Mouse (Mus musculus) brain, embryonic 14.5 days (tissue): ENCODE measurements around the gene Pof1b.

Experiments used
- CTCF ChIP-seq: fragments of 200-500 bp; IDR thresholded peaks from 2 replicates; pipeline ENCODE4 v1.5.1; 2012; ENCODE audit warnings: inconsistent platforms, mild to moderate bottlenecking, moderate library complexity, borderline replicate concordance; ENCODE audit not compliant: insufficient read depth, insufficient read length; ENCODE audit errors: extremely low read depth
- POLR2A ChIP-seq: fragments of 200-500 bp; IDR thresholded peaks from 2 replicates; pipeline ENCODE4 v1.6.1; 2012; ENCODE audit warnings: mild to moderate bottlenecking, inconsistent platforms, borderline replicate concordance; ENCODE audit not compliant: poor library complexity, insufficient read depth, insufficient read length, severe bottlenecking; ENCODE audit errors: extremely low read depth

- TF ChIP-seq CTCF (no peak), POLR2A (no peak)
Measured at GRCm38 (mm10) chrX:112694392-112694791, 4.1 kb downstream of the Pof1b start.
